Mouse (Mus musculus) heart, postnatal 0 days (tissue): ENCODE results near the gene Slc10a6.

ENCODE experiments used
- CTCF ChIP-seq: IDR thresholded peaks from 2 replicates; pipeline ENCODE4 v1.5.1; 2016; ENCODE audit warnings: antibody characterized with exemption, control low read depth, low read depth
- EP300 ChIP-seq: IDR thresholded peaks from 2 replicates; pipeline ENCODE4 v1.6.1; 2016; ENCODE audit warnings: antibody characterized with exemption, low read depth

GRCm38 (mm10) chr5:103677894-103678293 is 48.7 kb upstream of the Slc10a6 start:
- TF ChIP-seq CTCF (no peak), EP300 (no peak)
